8 mouse cellular contexts compared by ENCODE assay signal in genomic region chr12:99096930-99097617, GRCm38 (mm10).
A peak's percentile ranks its signal among the peaks of the same experiment; 100 is the strongest.
DNase-seq lines count a peak whose midpoint lies in the region; ATAC-seq and TF ChIP-seq lines count a peak whose summit lies in the region.

No protein-coding gene starts in this region.

- no peaks in the 10 kb centered on the region for H3K79me3 ChIP-seq in C2C12 (ENCODE audit: low read depth)

- no peak overlapping the region for H3ac ChIP-seq in C2C12 (ENCODE audit: control insufficient read depth, insufficient read length, low read depth)

- H3K79me2 ChIP-seq in C2C12 (ENCODE audit: control insufficient read depth, insufficient read depth), result no peaks in the 10 kb centered on the region
- H3K79me2 ChIP-seq in liver, adult 2 months (ENCODE audit: control insufficient read depth, insufficient read depth, low read length), result no peaks in the 10 kb centered on the region

- H3K4me1 ChIP-seq in heart, embryonic 12.5 days (replicated peaks), result peaks cover 10% of the 10 kb centered on the region
- H3K4me1 ChIP-seq in kidney, postnatal 0 days (replicated peaks; ENCODE audit: insufficient read depth, low read length), result no peaks in the 10 kb centered on the region
- peaks cover 3% of the 10 kb centered on the region; the same call in 1 of the 2 replicates for H3K4me1 ChIP-seq in liver, adult 2 months (ENCODE audit: control insufficient read depth, insufficient read depth, low read length)
- H3K4me1 ChIP-seq in stomach, embryonic 15.5 days, result no peaks in the 10 kb centered on the region

- TF ChIP-seq POLR2A in brain, embryonic 14.5 days (IDR thresholded peaks at IDR 0.05; ENCODE audit: borderline replicate concordance, extremely low read depth, insufficient read depth, insufficient read length, poor library complexity, severe bottlenecking), result no peak
- no peak for TF ChIP-seq POLR2A in liver, adult 2 months (IDR thresholded peaks at IDR 0.05; ENCODE audit: extremely low read depth, insufficient read depth, low read length)

- no peaks in the 10 kb centered on the region for H3K27me3 ChIP-seq in C2C12 (ENCODE audit: control insufficient read depth, insufficient read depth, insufficient read length)
- H3K27me3 ChIP-seq in heart, embryonic 12.5 days (replicated peaks), result peaks cover 1% of the 10 kb centered on the region; the same call in 1 of the 2 replicates
- H3K27me3 ChIP-seq in kidney, postnatal 0 days (ENCODE audit: insufficient read depth, low read length), result no peaks in the 10 kb centered on the region
- H3K27me3 ChIP-seq in liver, adult 2 months (ENCODE audit: control insufficient read depth, insufficient read depth, low read length), result no peaks in the 10 kb centered on the region
- H3K27me3 ChIP-seq in stomach, embryonic 15.5 days (replicated peaks), result no peaks in the 10 kb centered on the region

- no peak overlapping the region for H3K4me3 ChIP-seq in C2C12 (ENCODE audit: insufficient read depth, poor library complexity, severe bottlenecking)
- no peak overlapping the region for H3K4me3 ChIP-seq in heart, embryonic 12.5 days
- no peak overlapping the region for H3K4me3 ChIP-seq in kidney, postnatal 0 days (replicated peaks; ENCODE audit: low read depth, low read length)
- H3K4me3 ChIP-seq in liver, adult 2 months (ENCODE audit: insufficient read depth, low read depth, low read length), result 0 out of 2 replicates have a peak overlapping the region, but pooled peaks have one; percentile 2
- H3K4me3 ChIP-seq in stomach, embryonic 15.5 days (replicated peaks), result no peak overlapping the region

- no peaks in the 10 kb centered on the region for H3K9me3 ChIP-seq in heart, embryonic 12.5 days (replicated peaks)
- no peaks in the 10 kb centered on the region for H3K9me3 ChIP-seq in kidney, postnatal 0 days (replicated peaks; ENCODE audit: low read length)
- no peaks in the 10 kb centered on the region for H3K9me3 ChIP-seq in stomach, embryonic 15.5 days

- TF ChIP-seq CTCF in C2C12 (IDR thresholded peaks at IDR 0.05; ENCODE audit: control insufficient read depth, insufficient read depth, insufficient read length), result peak; percentile 50
- peak; percentile 84; the same call in 1 of the 2 replicates for TF ChIP-seq CTCF in brain, embryonic 14.5 days (IDR thresholded peaks at IDR 0.05; ENCODE audit: borderline replicate concordance, extremely low read depth, insufficient read depth, insufficient read length)
- peak; percentile 90 for TF ChIP-seq CTCF in kidney, postnatal 0 days (IDR thresholded peaks at IDR 0.05; ENCODE audit: low read depth)
- TF ChIP-seq CTCF in liver, adult 2 months (IDR thresholded peaks at IDR 0.05; ENCODE audit: low read depth, low read length), result peak; percentile 73

- peak; percentile 95 for DNase-seq in brain, embryonic 14.5 days (ENCODE audit: low read depth)
- peak; percentile 93 for DNase-seq in kidney, postnatal 0 days (ENCODE audit: low spot score)
- DNase-seq in liver, adult 2 months (ENCODE audit: extremely low read depth, low read depth, low spot score), result peak; percentile 96
- DNase-seq in natural killer cell, adult 2 months (ENCODE audit: low spot score in 2 of 2), result peak; percentile 14 to 58

- H3K36me3 ChIP-seq in C2C12 (ENCODE audit: control insufficient read depth, insufficient read depth), result no peaks in the 10 kb centered on the region
- no peaks in the 10 kb centered on the region for H3K36me3 ChIP-seq in heart, embryonic 12.5 days
- no peaks in the 10 kb centered on the region for H3K36me3 ChIP-seq in kidney, postnatal 0 days (ENCODE audit: insufficient read depth, low read length)
- no peaks in the 10 kb centered on the region for H3K36me3 ChIP-seq in liver, adult 2 months (ENCODE audit: control insufficient read depth, insufficient read depth, low read length)
- H3K36me3 ChIP-seq in stomach, embryonic 15.5 days, result no peaks in the 10 kb centered on the region

- H3K4me2 ChIP-seq in heart, embryonic 12.5 days, result no peak overlapping the region
- H3K4me2 ChIP-seq in kidney, postnatal 0 days (ENCODE audit: low read length), result no peak overlapping the region
- no peak overlapping the region for H3K4me2 ChIP-seq in stomach, embryonic 15.5 days

- H3K27ac ChIP-seq in heart, embryonic 12.5 days (ENCODE audit: poor library complexity, severe bottlenecking), result no peak overlapping the region
- peak overlapping the region; percentile 26 for H3K27ac ChIP-seq in kidney, postnatal 0 days
- peak overlapping the region; percentile 91 for H3K27ac ChIP-seq in liver, adult 2 months (replicated peaks; ENCODE audit: insufficient read depth, low read depth, low read length)
- peak overlapping the region; percentile 62 for H3K27ac ChIP-seq in stomach, embryonic 15.5 days

- H3K9ac ChIP-seq in heart, embryonic 12.5 days, result no peak overlapping the region
- no peak overlapping the region for H3K9ac ChIP-seq in kidney, postnatal 0 days (ENCODE audit: low read depth, low read length)
- peak overlapping the region; percentile 32; the same call in 1 of the 2 replicates for H3K9ac ChIP-seq in liver, adult 2 months (ENCODE audit: low read depth, low read length)
- no peak overlapping the region for H3K9ac ChIP-seq in stomach, embryonic 15.5 days

- WGBS in heart, embryonic 12.5 days, result 34% methylated on average over 14 of the region's 14 CpGs
- 33% methylated on average over 14 of the region's 14 CpGs for WGBS in kidney, postnatal 0 days
- WGBS in liver, adult 2 months, result 5% methylated on average over 14 of the region's 14 CpGs
- 28% methylated on average over 14 of the region's 14 CpGs for WGBS in stomach, embryonic 15.5 days

- peak; percentile 56; the same call in 1 of the 2 replicates for ATAC-seq in erythroblast, adult 5-6 weeks (replicated peaks; ENCODE audit: low FRiP score, poor library complexity, severe bottlenecking)
- ATAC-seq in heart, embryonic 12.5 days (ENCODE audit: insufficient number of reproducible peaks, low FRiP score), result peak; percentile 72
- ATAC-seq in kidney, postnatal 0 days (replicated peaks; ENCODE audit: low FRiP score, low read depth), result peak; percentile 57
- ATAC-seq in stomach, embryonic 15.5 days (ENCODE audit: insufficient read depth, low FRiP score, low read depth), result peak; percentile 56; the same call in 1 of the 2 replicates

TF ChIP-seq in C2C12, 6 proteins besides CTCF, POLR2A, EP300 and RAD21:
- TF ChIP-seq MYOD1 (IDR thresholded peaks at IDR 0.05; ENCODE audit: control insufficient read depth, insufficient read length, low read depth) (no peak), FOSL1 (IDR thresholded peaks at IDR 0.05; ENCODE audit: insufficient read depth, low read length, poor library complexity, severe bottlenecking) (no peak), MAX (IDR thresholded peaks at IDR 0.05) (no peak), CEBPB (IDR thresholded peaks at IDR 0.05; ENCODE audit: low read depth) (no peak), USF1 (IDR thresholded peaks at IDR 0.05; ENCODE audit: low read depth) (no peak), MYOG (IDR thresholded peaks at IDR 0.05; ENCODE audit: control insufficient read depth, extremely low read depth, insufficient read length) (no peak)

Comparison
In these comparisons a context has a peak if more than half of its experiments do, and no peak if none do; other contexts are left out.
1. DNase-seq: peak in every context shown above with its lines; median percentile 96 in liver, adult 2 months; 95 in brain, embryonic 14.5 days; 93 in kidney, postnatal 0 days; 36 in natural killer cell, adult 2 months.